Mouse (Mus musculus): Measurements from ENCODE around the gene Tceal1.

DNA sequence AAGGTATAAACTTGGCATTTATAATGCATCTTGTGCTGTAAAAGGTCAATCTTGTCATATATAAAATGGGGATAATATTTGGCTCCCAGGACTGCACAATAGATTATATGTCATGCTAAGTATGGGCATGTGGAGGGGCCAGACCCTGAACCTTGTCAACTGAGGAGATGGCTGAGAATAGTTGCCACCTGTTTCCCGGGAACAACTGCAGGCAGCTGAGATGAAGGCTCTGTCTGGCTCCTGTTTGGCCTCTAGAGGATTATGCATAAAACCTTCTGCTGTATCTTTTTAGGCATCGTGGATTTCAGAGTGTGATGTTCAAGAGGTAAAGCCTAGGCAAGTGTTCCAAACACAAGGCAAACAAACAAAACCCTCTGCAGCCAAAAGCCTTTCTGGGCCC is 39.0 kb upstream of the Tceal1 start:
- no peak for TF ChIP-seq CTCF (IDR thresholded peaks at IDR 0.05; ENCODE audit: low read depth)
- TF ChIP-seq EP300 (IDR thresholded peaks at IDR 0.05; ENCODE audit: low read depth): no peak

Data from heart, postnatal 0 days (tissue).